Mouse (Mus musculus) ES-E14 (cell line): ENCODE results near the gene Pbld2. TPM values are rescaled to one million over a fixed set of nuclear protein-coding genes. Genes with fewer than 3 reads are reported as not detected.

Experiments
- DNase-seq: peaks from one replicate; pipeline ENCODE4 v3.0.0-alpha.2; 2013; ENCODE audit warnings: low read depth, low spot score
- H3K27ac ChIP-seq: 2 replicates; pipeline ENCODE4 v1.5.1; 2012; ENCODE audit warnings: low read depth, mild to moderate bottlenecking, low read length, moderate library complexity, mixed read lengths; ENCODE audit not compliant: poor library complexity, insufficient read depth, severe bottlenecking
- H3K36me3 ChIP-seq: 2 replicates; pipeline ENCODE4 v1.6.1; 2012; ENCODE audit warnings: mild to moderate bottlenecking, low read length, moderate library complexity, mixed read lengths; ENCODE audit not compliant: control insufficient read depth, poor library complexity, insufficient read depth, severe bottlenecking
- H3K4me1 ChIP-seq, 2 experiments: fragments of 150-350 bp in 1 of 2; sonication (generic) in 1 of 2; 2 replicates each; pipeline ENCODE4 v1.6.1; 2012; ENCODE audit warnings: low read length in 2 of 2, mild to moderate bottlenecking in 1 of 2, mixed read lengths in 1 of 2; ENCODE audit not compliant: control insufficient read depth in 2 of 2, insufficient read depth in 2 of 2, poor library complexity in 1 of 2
- H3K4me3 ChIP-seq, 2 experiments: fragments of 150-350 bp in 1 of 2; sonication (generic) in 1 of 2; 2 replicates each; pipeline ENCODE4 v1.5.1; 2012; ENCODE audit warnings: low read length in 2 of 2, low read depth in 1 of 2, mild to moderate bottlenecking in 1 of 2, mixed read lengths in 1 of 2; ENCODE audit not compliant: insufficient read depth in 1 of 2, poor library complexity in 1 of 2, severe bottlenecking in 1 of 2
- H3K9ac ChIP-seq: 2 replicates; pipeline ENCODE4 v1.6.1; 2012; ENCODE audit warnings: low read depth, mild to moderate bottlenecking, low read length, mixed read lengths; ENCODE audit not compliant: poor library complexity, insufficient read depth, severe bottlenecking
- H3K9me3 ChIP-seq: fragments of 150-350 bp; sonication (generic); 2 replicates; pipeline ENCODE4 v1.6.1; 2012; ENCODE audit warnings: low read depth, mild to moderate bottlenecking, low read length; ENCODE audit not compliant: control insufficient read depth, insufficient read depth
- CHD2 ChIP-seq: IDR thresholded peaks from 2 replicates; pipeline ENCODE4 v1.6.1; 2014; ENCODE audit warnings: mild to moderate bottlenecking, low read depth, low read length, inconsistent platforms
- HCFC1 ChIP-seq: IDR thresholded peaks from 2 replicates; pipeline ENCODE4 v1.6.1; 2012; ENCODE audit warnings: low read length, inconsistent platforms, borderline replicate concordance; ENCODE audit not compliant: insufficient read depth
- MAFK ChIP-seq: IDR thresholded peaks from 2 replicates; pipeline ENCODE4 v1.6.1; 2014; ENCODE audit warnings: mild to moderate bottlenecking, low read depth, low read length, inconsistent platforms; ENCODE audit not compliant: insufficient read depth
- ZC3H11A ChIP-seq: IDR thresholded peaks from 2 replicates; pipeline ENCODE4 v1.6.1; 2012; ENCODE audit warnings: low read depth, mild to moderate bottlenecking, inconsistent platforms, low read length, borderline replicate concordance
- ZNF384 ChIP-seq: IDR thresholded peaks from 2 replicates; pipeline ENCODE4 v1.6.1; 2012; ENCODE audit warnings: low read depth, low read length, inconsistent platforms
- in situ Hi-C, 2 experiments: fragments of 600-800 bp; cut with MboI; formaldehyde crosslinking; loops; one replicate each; pipeline ENCODE4 v1.15.1; 2025; ENCODE audit warnings: low sequenced_read_pairs in 2 of 2, inconsistent platforms in 1 of 2; ENCODE audit not compliant: unreplicated experiment in 2 of 2
- total RNA-seq: library from RNA; depleted of rRNA; stranded (reverse); fragments of 300-350 nt; gene quantifications from 2 replicates; pipeline ENCODE4 v1.2.3, GENCODE M21; 2012

The Pbld2 gene
- total RNA-seq, 1 experiment: 0.58 TPM

GRCm38 (mm10) chr10:63065561-63065960 is 41.4 kb downstream of the Pbld2 start:
- Histone ChIP-seq H3K9me3 (no peaks in the 10 kb centered on the region), H3K4me1 (no peaks in the 10 kb centered on the region), H3K9ac (no peak overlapping the region), H3K27ac (no peak overlapping the region), H3K36me3 (no peaks in the 10 kb centered on the region), H3K4me3 (no peak overlapping the region)
- TF ChIP-seq MAFK (no peak), ZC3H11A (no peak), ZNF384 (no peak), CHD2 (no peak), HCFC1 (no peak; the same call in 1 of the 2 replicates)
- in situ Hi-C loops: no loop called here
- DNase-seq: no peak

- H3K4me3 ChIP-seq: no peak overlapping the region
- no peak overlapping the region for H3K9ac ChIP-seq
- in situ Hi-C loops: no loop called here
- H3K4me1 ChIP-seq: no peaks in the 10 kb centered on the region
- DNase-seq: peak; percentile 59
- H3K36me3 ChIP-seq: no peaks in the 10 kb centered on the region
- no peak overlapping the region for H3K27ac ChIP-seq
- no peaks in the 10 kb centered on the region for H3K9me3 ChIP-seq
- TF ChIP-seq ZC3H11A (peak; percentile 81), MAFK (no peak)
Measured at GRCm38 (mm10) chr10:63065988-63066387, 41.9 kb downstream of the Pbld2 start.

GRCm38 (mm10) chr10:63086304-63086703 is 62.2 kb downstream of the Pbld2 start:
- Histone ChIP-seq H3K4me3 (no peak overlapping the region), H3K27ac (no peak overlapping the region), H3K4me1 (peaks cover 4 to 6% of the 10 kb centered on the region in 2 experiments; a peak in 3 of 4 replicates), H3K9ac (no peak overlapping the region), H3K36me3 (no peaks in the 10 kb centered on the region), H3K9me3 (no peaks in the 10 kb centered on the region)
- no peak for DNase-seq
- TF ChIP-seq ZNF384: no peak
- no peak for TF ChIP-seq HCFC1
- TF ChIP-seq CHD2: no peak
- TF ChIP-seq ZC3H11A: no peak
- TF ChIP-seq MAFK: no peak
- in situ Hi-C loops: no loop called here

GRCm38 (mm10) chr10:63089103-63089757 is 65.1 kb downstream of the Pbld2 start:
- Histone ChIP-seq H3K4me1 (peaks cover 4 to 6% of the 10 kb centered on the region in 2 experiments; a peak in 3 of 4 replicates), H3K27ac (no peak overlapping the region), H3K9ac (no peak overlapping the region), H3K4me3 (peak overlapping the region in 1 of 2 experiments; percentile 26; a peak in 2 of 4 replicates), H3K9me3 (no peaks in the 10 kb centered on the region), H3K36me3 (no peaks in the 10 kb centered on the region)
- DNase-seq: peak; percentile 59
- TF ChIP-seq HCFC1 (no peak), MAFK (no peak), ZNF384 (no peak), CHD2 (no peak), ZC3H11A (no peak)
- in situ Hi-C loops: no loop called here
